Mouse (Mus musculus) megakaryocyte, embryonic 14.5 days (primary cell): ENCODE measurements around the gene Dpp7. TPM values are rescaled to one million over a fixed set of nuclear protein-coding genes. Genes with fewer than 3 reads are reported as not detected.
A peak's percentile ranks its signal among the peaks of the same experiment; 100 is the strongest.

Experiments
- H3K27me3 ChIP-seq: replicated peaks from 2 replicates; pipeline ENCODE3; 2012; ENCODE audit warnings: inconsistent platforms
- H3K36me3 ChIP-seq: replicated peaks from 2 replicates; pipeline ENCODE3; 2012; ENCODE audit warnings: low read length, inconsistent platforms, mixed read lengths
- H3K4me1 ChIP-seq: 2 replicates; pipeline ENCODE4 v1.6.1; 2012; ENCODE audit warnings: inconsistent platforms
- H3K4me3 ChIP-seq: replicated peaks from 2 replicates; pipeline ENCODE3; 2012; ENCODE audit warnings: moderate library complexity, mild to moderate bottlenecking, inconsistent platforms
- H3K9me3 ChIP-seq: 2 replicates; pipeline ENCODE4 v1.6.1; 2012; ENCODE audit warnings: inconsistent platforms
- FLI1 ChIP-seq: IDR thresholded peaks from 2 replicates; pipeline ENCODE4 v1.6.1; 2012; ENCODE audit warnings: low read length, inconsistent platforms, mixed read lengths
- GATA1 ChIP-seq: IDR thresholded peaks from 3 replicates; pipeline ENCODE4 v1.6.1; 2012; ENCODE audit warnings: mixed read lengths, low read length, inconsistent platforms, borderline replicate concordance
- polyA plus RNA-seq: library from polyadenylated mRNA; stranded (reverse); fragments of >175 nt; gene quantifications from 2 replicates; pipeline ENCODE4 v1.2.3, GENCODE M21; 2012; ENCODE audit warnings: low replicate concordance; ENCODE audit not compliant: insufficient read depth

The Dpp7 gene
- polyA plus RNA-seq: 4.3 and 4.4 TPM in 2 replicates

- Histone ChIP-seq H3K4me1 (peaks cover 47% of the 10 kb centered on the region), H3K4me3 (peak within 1 kb of the TSS; percentile 98), H3K9me3 (no peaks in the 10 kb centered on the region), H3K36me3 (peaks cover 60% of the 10 kb centered on the region), H3K27me3 (no peaks in the 10 kb centered on the region)
- no peak for TF ChIP-seq FLI1
- TF ChIP-seq GATA1: no peak
These were observed at the start of gene Dpp7 for GRCm38 (mm10) chr2:25356208-25357079. Gene Dpp7, minus strand, starts transcription at chr2:25356359.

GRCm38 (mm10) chr2:25403994-25404393 lies 47.8 kb upstream of the Dpp7 start:
- no peaks in the 10 kb centered on the region for H3K36me3 ChIP-seq
- no peak overlapping the region for H3K4me3 ChIP-seq
- H3K4me1 ChIP-seq: peaks cover 21% of the 10 kb centered on the region
- H3K9me3 ChIP-seq: no peaks in the 10 kb centered on the region
- TF ChIP-seq GATA1 (no peak), FLI1 (no peak)
- peaks cover 96% of the 10 kb centered on the region for H3K27me3 ChIP-seq

GRCm38 (mm10) chr2:25402972-25403601 lies 46.9 kb upstream of the Dpp7 start:
- Histone ChIP-seq H3K4me1 (peaks cover 21% of the 10 kb centered on the region), H3K9me3 (no peaks in the 10 kb centered on the region), H3K27me3 (peaks cover 97% of the 10 kb centered on the region), H3K36me3 (no peaks in the 10 kb centered on the region), H3K4me3 (peak overlapping the region; percentile 81)
- TF ChIP-seq GATA1: no peak

- TF ChIP-seq GATA1 (no peak), FLI1 (no peak)
- H3K4me3 ChIP-seq: peak overlapping the region; percentile 81
- peaks cover 21% of the 10 kb centered on the region for H3K4me1 ChIP-seq
- H3K27me3 ChIP-seq: peaks cover 97% of the 10 kb centered on the region
- no peaks in the 10 kb centered on the region for H3K36me3 ChIP-seq
- H3K9me3 ChIP-seq: no peaks in the 10 kb centered on the region
These were observed 46.3 kb upstream of the Dpp7 start for GRCm38 (mm10) chr2:25402377-25402971.

GRCm38 (mm10) chr2:25400764-25401163 lies 44.6 kb upstream of the Dpp7 start:
- Histone ChIP-seq H3K4me3 (peak overlapping the region; percentile 69), H3K27me3 (peaks cover 98% of the 10 kb centered on the region), H3K9me3 (no peaks in the 10 kb centered on the region), H3K4me1 (peaks cover 34% of the 10 kb centered on the region), H3K36me3 (no peaks in the 10 kb centered on the region)
- no peak for TF ChIP-seq GATA1
- TF ChIP-seq FLI1: no peak

GRCm38 (mm10) chr2:25400291-25400690 lies 44.1 kb upstream of the Dpp7 start:
- H3K27me3 ChIP-seq: peaks cover 98% of the 10 kb centered on the region
- H3K9me3 ChIP-seq: no peaks in the 10 kb centered on the region
- no peak for TF ChIP-seq GATA1
- no peak for TF ChIP-seq FLI1
- H3K4me3 ChIP-seq: no peak overlapping the region
- H3K36me3 ChIP-seq: no peaks in the 10 kb centered on the region
- H3K4me1 ChIP-seq: peaks cover 38% of the 10 kb centered on the region

- H3K9me3 ChIP-seq: no peaks in the 10 kb centered on the region
- peaks cover 99% of the 10 kb centered on the region for H3K27me3 ChIP-seq
- no peak within 1 kb of the TSS for H3K4me3 ChIP-seq
- H3K4me1 ChIP-seq: peaks cover 49% of the 10 kb centered on the region
- H3K36me3 ChIP-seq: no peaks in the 10 kb centered on the region
- no peak for TF ChIP-seq FLI1
- no peak for TF ChIP-seq GATA1
These were observed 42.9 kb upstream of the Dpp7 start, which contains the start of gene Npdc1 for GRCm38 (mm10) chr2:25399051-25399450. Gene Npdc1, plus strand, starts transcription at chr2:25399351.

- TF ChIP-seq GATA1 (no peak), FLI1 (no peak)
These were observed 41.9 kb upstream of the Dpp7 start for GRCm38 (mm10) chr2:25398065-25398464.

GRCm38 (mm10) chr2:25397010-25397409 lies 40.9 kb upstream of the Dpp7 start:
- TF ChIP-seq GATA1 (no peak), FLI1 (no peak)

More at GRCm38 (mm10) chr2:25398065-25398464, 41.9 kb upstream of the Dpp7 start:
- H3K4me3 ChIP-seq: no peak overlapping the region
- no peaks in the 10 kb centered on the region for H3K9me3 ChIP-seq
- H3K36me3 ChIP-seq: no peaks in the 10 kb centered on the region
- H3K27me3 ChIP-seq: peaks cover 94% of the 10 kb centered on the region
- peaks cover 46% of the 10 kb centered on the region for H3K4me1 ChIP-seq

GRCm38 (mm10) chr2:25396597-25396983 lies 40.4 kb upstream of the Dpp7 start:
- H3K9me3 ChIP-seq: no peaks in the 10 kb centered on the region
- H3K36me3 ChIP-seq: no peaks in the 10 kb centered on the region
- H3K4me1 ChIP-seq: peaks cover 36% of the 10 kb centered on the region
- H3K4me3 ChIP-seq: no peak overlapping the region
- TF ChIP-seq GATA1: no peak
- TF ChIP-seq FLI1: no peak
- H3K27me3 ChIP-seq: peaks cover 93% of the 10 kb centered on the region

More at GRCm38 (mm10) chr2:25397010-25397409, 40.9 kb upstream of the Dpp7 start:
- peaks cover 36% of the 10 kb centered on the region for H3K4me1 ChIP-seq
- peaks cover 93% of the 10 kb centered on the region for H3K27me3 ChIP-seq
- H3K36me3 ChIP-seq: no peaks in the 10 kb centered on the region
- no peaks in the 10 kb centered on the region for H3K9me3 ChIP-seq
- H3K4me3 ChIP-seq: no peak overlapping the region
